Mouse (Mus musculus): ENCODE results near the gene Fabp1.

The Fabp1 gene

DNA sequence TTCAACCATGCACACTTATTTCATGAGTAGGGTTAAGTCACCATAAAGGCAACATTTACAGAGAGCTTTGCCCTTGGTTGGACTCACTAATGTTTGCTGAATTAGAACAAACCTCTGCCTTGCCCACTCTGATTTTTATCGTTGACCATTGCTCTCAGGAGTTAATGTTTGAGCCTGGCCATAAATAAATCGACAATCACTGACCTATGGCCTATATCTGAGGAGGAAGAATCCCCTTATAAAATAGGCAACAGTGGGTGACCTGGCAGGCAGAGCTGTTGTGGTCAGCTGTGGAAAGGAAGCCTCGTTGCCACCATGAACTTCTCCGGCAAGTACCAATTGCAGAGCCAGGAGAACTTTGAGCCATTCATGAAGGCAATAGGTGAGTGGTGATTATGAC, at the start of gene Fabp1:
TSS of gene Fabp1 (plus strand) at position 216 of the 400 bp plus-strand sequence.
- no peak for DNase-seq (ENCODE audit: low read depth, low spot score)

DNA sequence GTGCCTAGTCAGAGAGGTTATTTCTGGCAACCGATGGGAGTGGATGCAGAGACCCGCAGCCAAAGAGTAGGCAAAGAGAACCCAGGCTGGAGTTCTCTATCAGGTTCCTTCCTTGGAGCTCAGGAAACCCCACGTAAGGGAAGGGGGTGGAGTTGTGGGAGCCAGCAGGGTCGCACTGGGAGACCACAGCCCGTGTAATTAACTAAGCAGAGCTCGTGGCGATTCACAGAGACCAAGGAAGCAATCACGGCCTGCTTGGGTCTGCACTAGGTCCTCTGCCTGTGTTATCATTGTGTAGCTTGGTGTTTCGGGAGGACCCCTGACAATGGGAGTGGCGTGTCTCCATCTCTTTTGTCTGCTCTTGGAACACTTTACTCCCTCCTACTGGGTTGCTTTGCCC, 48.5 kb upstream of the Fabp1 start:
- no peak for DNase-seq (ENCODE audit: low read depth, low spot score)

DNA sequence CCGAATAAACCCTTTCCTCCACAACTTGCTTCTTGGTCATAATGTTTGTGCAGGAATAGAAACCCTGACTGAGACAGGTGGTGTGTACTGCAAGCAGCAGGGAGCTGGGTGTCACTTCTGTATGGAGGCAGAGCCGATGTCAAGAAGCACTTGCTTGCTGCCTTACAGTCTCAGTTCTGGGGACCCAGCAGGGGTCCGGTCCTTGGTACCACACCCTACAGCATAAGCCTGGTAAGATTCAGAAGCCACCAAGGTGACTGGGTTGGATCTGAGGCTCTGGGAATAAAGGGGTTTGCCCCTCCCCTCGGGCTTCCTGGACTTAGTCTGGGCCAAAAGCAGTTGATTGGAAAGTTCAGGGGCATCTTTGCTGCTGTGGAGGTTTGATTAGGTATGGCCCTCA, 46.1 kb upstream of the Fabp1 start:
- DNase-seq (ENCODE audit: low read depth, low spot score): no peak

DNA sequence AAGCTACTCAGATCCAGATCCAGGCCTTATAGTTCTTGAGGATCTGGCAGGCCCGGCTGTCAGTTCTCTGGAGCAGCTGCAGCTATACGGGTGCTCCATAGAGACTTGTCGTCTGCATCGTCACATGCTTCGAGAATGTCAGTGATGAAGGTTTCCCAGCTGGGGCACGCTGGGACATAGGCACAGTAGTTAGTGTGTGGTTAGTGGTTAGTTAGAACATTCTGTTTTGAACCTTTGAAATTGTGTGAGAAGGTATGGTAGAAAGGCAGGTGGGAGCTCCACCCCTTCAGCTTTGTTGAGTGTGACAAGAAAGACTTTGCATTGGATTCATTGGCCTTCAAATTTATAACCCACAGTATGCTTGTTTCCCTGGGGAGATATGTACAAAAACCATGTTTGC, 44.8 kb upstream of the Fabp1 start:
- DNase-seq (ENCODE audit: low read depth, low spot score): no peak

DNA sequence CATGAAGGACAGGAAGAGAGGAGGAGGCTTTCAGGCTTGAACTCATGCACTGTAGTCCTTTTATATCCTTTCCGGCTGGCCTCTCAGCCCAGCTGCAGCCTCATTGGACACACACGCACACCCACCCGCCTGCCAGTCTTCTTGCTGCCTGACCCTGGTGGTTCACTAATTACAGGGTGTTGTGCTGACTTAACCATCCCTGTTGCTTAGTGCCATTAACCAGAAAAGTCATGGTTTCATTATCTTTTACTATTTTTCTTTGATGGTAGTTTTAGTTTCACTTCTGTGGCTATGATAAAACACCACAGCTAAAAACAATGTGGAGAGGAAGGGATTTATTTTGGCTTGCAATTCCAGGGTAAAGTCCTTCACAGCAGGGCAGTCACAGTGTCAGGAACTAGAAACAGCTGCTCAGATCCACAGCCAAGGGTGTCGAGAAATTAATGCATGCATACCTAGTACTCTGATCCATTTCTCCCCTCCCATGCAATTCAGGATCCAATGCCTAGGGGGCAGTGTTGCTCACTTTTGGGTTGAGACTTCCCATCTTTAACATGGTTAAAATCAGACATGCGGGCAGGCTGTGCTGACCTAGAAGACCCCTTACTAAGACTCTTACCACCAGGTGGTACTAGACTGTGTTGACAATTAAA, 42.8 kb upstream of the Fabp1 start:
- DNase-seq (ENCODE audit: low read depth, low spot score): peak; percentile 30

- DNase-seq (ENCODE audit: low read depth, low spot score): no peak
Measured at GRCm38 (mm10) chr6:71161290-71161689, 38.3 kb upstream of the Fabp1 start.

DNA sequence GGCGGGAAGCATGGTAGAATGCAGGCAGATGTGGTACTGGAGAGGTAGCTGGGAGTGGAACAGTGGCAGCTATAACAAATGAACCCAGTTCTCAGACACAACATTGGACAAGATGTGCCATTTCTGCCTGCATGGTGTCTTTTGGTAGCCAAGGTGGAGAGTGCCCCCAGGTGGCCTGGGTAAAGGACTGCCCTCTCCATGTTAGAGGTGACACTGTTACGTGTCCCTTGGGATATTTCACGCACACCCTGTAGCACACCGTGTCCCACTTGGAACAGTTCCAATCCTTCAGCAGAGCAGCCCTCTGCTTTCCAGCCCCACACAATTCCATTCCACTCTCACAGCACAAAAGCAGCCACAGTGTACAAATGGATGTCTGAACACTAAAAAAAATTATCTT, 37.4 kb upstream of the Fabp1 start:
- DNase-seq (ENCODE audit: low read depth, low spot score): no peak

- DNase-seq (ENCODE audit: low read depth, low spot score): no peak
Measured at GRCm38 (mm10) chr6:71164394-71164793, 35.2 kb upstream of the Fabp1 start.

GRCm38 (mm10) chr6:71166551-71167169, 33.0 kb upstream of the Fabp1 start:
- peak; percentile 50 for DNase-seq (ENCODE audit: low read depth, low spot score)

GRCm38 (mm10) chr6:71172812-71173580, 26.6 kb upstream of the Fabp1 start:
- DNase-seq (ENCODE audit: low read depth, low spot score): no peak

- no peak for DNase-seq (ENCODE audit: low read depth, low spot score)
Measured at GRCm38 (mm10) chr6:71180596-71180995, 19.0 kb upstream of the Fabp1 start.

DNA sequence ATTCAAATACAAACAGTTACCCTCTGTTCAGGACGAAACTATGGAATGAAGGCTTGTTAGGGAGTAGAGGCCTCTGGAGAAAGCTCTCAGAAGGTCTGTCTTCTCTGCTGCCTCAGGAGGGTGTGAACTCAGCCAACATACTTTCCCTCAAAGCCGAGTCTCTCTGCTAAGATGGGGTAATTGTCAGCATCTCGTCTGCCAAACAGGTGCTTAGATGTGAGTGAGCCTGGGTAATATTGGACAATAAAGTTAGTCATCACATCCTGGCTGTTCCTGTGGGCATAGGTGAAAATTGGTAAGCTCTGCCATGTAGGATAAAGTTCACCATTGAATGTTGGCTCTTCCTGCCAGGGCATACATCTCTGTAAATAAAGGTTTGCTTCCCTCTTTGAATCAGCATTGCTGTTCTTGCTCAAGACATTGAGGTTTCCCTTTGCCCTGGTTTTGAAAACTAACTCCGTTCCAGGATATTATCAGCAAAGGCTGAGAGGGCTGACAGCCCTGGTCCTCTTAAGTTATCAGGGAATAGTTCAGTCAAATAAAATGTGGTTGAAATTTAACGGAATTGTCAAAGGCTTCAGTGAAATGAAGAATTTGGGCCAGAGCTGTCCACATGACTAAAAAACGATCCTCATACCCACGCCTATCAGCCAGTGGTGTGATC, 14.6 kb upstream of the Fabp1 start:
- DNase-seq (ENCODE audit: low read depth, low spot score): no peak

GRCm38 (mm10) chr6:71189578-71189977, 10.0 kb upstream of the Fabp1 start:
- no peak for DNase-seq (ENCODE audit: low read depth, low spot score)

DNA sequence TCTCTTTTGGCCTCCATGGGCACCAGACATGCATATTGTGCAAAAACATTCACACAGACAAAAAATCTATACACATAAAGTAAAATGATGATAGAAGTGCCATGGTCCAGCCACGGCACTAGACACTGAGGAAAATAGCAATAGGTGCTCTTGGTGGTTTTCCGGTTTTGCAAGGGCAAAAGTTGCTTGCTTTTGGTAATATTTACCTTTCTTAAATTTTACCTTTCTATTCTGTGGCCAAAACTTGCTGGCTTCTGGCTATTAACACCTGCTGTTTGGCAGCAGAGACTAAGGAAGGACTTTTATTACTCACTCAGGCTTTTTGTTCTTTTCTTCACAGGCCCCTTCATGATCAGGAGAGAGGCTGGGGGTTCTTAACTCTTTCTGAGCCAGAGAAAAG, 9.1 kb upstream of the Fabp1 start:
- DNase-seq (ENCODE audit: low read depth, low spot score): no peak

DNA sequence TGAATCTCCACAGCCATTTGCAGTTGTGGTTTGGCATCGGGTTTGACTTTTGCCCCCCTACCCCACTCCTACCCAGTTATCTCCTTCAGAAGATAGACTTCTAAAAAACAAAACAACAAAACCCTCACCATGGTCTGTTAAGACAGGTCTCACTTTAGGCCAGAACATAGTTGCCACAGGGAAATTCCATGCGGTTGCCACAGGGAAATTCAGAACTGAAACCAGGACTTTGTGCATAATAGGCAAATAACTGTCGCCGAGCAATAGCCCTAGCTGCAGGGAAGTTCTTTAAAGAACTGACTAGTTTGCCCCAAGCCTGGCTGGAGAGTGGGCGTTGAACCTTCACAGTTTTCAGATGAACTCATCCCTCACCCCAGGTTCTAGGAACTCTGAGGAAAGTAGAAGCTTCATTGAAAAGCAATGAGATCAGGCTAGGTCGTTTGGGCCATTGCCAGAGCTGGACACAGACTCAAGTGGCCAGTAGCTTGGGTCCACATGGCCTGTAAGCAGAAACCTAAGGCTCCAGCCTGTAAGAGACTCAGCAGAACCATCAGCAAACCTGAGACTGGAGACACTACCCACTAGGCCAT, 6.4 kb upstream of the Fabp1 start:
- no peak for DNase-seq (ENCODE audit: low read depth, low spot score)

DNA sequence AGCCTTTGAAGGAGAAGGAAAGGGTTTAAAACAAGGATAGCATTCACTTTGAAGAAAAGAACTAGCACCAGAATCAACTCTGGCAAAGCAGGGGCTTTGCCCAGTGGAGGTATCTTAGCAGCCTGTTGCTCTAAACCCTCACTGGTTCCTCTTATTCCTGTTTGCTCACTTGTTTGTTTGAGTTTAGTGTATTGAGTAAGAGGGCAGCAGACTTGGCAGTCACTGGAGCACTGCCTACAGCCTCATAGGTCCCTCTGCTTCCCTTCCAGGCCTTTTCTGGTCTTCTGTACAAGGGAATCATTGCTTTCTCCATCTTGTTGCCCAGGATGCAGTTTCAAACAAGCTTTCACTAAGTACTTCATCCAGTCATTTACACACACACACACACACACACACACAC, 3.5 kb upstream of the Fabp1 start:
- DNase-seq (ENCODE audit: low read depth, low spot score): no peak

- DNase-seq (ENCODE audit: low read depth, low spot score): no peak
Measured at GRCm38 (mm10) chr6:71197636-71198535, 1.7 kb upstream of the Fabp1 start.

DNA sequence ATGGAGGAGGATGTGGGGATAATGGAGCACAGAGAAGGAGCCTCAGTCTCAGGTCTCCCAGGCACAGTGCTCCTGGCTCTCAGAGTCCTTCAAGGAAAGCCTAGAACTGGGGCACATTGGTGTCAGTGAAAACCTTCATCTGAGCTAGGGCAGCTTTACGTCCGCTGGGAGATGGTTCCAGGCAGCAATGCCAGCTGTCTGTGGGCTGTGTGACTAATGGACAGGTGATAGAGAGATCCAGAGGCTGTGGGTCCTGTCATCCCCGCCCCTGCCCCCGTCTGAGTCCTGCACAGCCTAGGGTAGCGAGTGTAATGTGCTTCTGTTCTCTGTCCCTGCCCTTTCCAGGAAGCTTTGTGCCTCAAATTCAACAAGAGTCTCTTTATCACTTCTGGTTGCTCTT, 2.3 kb downstream of the Fabp1 start:
- no peak for DNase-seq (ENCODE audit: low read depth, low spot score)

DNA sequence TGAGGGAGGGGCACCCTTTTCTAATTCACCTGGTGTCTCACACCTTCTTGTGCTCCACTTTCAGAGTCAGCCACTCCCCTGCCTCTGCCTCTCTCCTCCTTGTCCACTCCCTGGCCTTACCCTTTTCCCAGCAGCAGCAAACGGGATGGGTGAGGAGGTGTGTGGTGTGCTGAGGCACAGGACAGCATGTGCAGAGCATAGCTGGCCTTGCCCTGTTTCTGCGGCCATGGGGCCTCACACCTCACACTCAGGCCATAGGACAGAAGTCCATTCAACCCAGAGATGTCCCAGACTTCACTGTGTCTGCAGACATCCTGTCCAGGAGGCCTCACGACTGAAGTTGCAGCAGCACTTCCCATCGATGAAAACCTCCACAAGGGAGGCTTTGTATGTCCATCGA, 4.0 kb downstream of the Fabp1 start:
- DNase-seq (ENCODE audit: low read depth, low spot score): no peak

GRCm38 (mm10) chr6:71204166-71204565, 4.5 kb downstream of the Fabp1 start:
- DNase-seq (ENCODE audit: low read depth, low spot score): no peak

DNA sequence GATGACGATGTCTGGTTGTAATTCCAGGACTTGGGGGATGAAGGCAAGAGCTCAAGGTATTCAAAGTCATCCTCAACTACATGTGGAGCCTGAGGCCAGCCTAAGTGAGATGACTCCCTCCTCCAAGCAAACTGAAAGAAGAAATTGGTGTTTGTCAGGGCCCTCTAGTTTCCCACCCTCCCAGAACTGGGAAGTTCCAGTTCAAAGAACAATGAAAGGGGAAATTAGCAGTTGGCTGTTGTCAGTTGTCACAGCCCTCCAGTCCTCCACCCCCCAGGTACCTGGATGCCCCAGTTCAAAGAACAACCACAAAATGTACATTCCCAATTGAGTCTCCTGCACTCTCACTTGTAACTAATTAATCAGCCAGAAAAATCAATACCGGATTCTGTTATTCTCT, 9.1 kb downstream of the Fabp1 start:
- DNase-seq (ENCODE audit: low read depth, low spot score): no peak
